Mouse (Mus musculus) heart, postnatal 4 days (tissue): ENCODE results near the gene Pik3ip1. TPM values are rescaled to one million over a fixed set of nuclear protein-coding genes. Genes with fewer than 3 reads are reported as not detected.

Source experiments
- DNase-seq: peaks from one replicate; pipeline ENCODE4 v3.0.0; 2021
- total RNA-seq, 2 experiments: library from RNA; stranded (reverse); gene quantifications; 2 replicates each; pipeline ENCODE4 v1.2.3; 2021

Gene Pik3ip1
- total RNA-seq, 2 experiments from 2014 or later = 11.7 to 12.0 TPM

GRCm38 (mm10) chr11:3379427-3379826 lies 49.2 kb downstream of the Pik3ip1 start:
- no peak for DNase-seq

- DNase-seq = no peak
Observed at GRCm38 (mm10) chr11:3381148-3381814, 51.1 kb downstream of the Pik3ip1 start.

DNA sequence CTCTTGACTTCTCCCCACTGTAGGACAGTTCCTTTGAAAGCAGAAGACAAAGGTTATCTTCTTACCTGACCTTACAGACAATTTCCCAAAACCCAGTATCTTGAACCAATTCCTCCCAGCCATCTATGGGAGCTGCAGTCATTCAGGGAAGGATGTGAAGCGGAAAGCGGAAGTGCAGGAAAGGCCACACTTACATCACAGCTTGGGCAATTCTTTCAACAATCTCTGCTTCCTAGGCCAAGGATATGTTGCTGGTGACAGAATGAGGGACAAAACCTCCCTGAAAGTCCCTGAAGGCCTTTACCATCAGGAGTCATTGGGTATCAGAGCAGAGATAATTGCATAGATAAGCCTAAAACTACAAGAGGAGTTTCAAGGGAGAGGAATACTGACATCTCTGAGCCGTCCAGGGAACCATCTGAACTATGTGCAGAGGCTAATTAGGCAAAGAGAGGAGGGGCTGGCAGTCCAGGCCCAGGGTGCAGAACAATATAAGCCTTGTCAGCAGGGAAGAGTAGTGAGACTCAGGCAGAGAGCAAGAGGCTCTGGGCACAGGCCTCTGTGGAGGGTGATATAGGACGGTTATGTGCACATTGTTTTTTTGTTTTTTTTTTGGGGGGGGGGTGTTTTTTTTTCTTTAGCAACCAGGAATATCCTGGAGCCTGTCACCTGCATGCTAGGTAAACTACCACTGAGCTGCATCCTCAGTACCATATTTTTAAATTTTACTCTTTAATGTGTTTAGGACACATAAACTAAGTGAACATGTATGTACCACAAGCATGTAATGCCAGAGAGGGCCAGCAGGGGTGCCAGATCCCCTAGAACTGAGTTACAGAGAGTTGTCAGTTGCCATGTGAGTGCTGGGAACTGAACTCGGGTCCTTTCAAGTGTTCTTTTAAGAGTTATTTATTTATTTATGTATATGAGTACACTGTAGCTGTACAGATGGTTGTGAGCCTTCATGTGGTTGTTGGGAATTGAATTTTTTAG lies 52.7 kb downstream of the Pik3ip1 start:
- peak; percentile 18 for DNase-seq

- DNase-seq = peak; percentile 92
Observed at GRCm38 (mm10) chr11:3386941-3387368, 56.8 kb downstream of the Pik3ip1 start.

- no peak for DNase-seq
Observed at GRCm38 (mm10) chr11:3387482-3388196, 57.4 kb downstream of the Pik3ip1 start.

DNA sequence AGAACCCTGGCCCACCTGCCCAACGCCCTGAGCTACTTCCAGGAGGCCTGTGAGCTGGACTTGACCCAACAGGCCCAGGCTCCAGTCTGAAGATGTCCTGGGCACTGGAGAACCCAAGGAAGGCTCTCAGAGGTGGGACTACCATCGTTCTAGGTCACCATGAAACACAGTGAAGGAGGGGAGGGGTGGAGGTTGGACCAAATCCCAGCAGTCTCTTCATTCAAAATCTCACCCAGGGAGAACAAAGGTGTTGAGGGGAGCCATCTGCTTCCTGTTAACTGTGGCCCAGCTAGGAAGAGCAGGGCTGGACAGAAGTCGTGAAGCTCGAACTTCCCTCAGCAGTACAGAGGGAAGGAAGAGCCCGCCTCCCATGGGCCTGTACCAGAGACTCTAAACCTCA lies 59.8 kb downstream of the Pik3ip1 start:
- DNase-seq = no peak

GRCm38 (mm10) chr11:3390789-3391188 lies 60.6 kb downstream of the Pik3ip1 start:
- no peak for DNase-seq

DNA sequence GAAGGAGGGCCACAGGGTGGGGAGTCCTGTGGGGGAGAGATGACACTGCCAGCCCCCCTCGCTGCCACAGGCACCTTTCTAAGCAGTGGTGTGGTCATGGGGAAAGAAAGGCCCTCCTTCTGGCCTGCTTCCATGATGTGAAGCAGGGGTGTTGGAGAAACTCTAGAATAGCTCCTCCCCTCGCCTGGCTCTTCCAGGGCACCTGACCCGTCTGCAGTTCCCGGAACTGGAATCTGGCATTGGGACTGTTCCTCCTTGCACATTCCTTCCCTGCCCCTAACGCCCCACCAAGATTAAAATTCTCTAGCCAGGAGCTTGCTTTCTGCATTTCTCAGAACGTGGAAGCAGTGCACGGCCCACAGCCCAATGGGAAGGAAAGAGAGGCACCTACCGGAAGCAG lies 62.3 kb downstream of the Pik3ip1 start:
- DNase-seq = peak; percentile 9

Other genes with a start within 250 kb of the Pik3ip1 start
- gene Sfi1, start 136.9 kb upstream of the Pik3ip1 start, total RNA-seq = 10 to 100 TPM; 25.2 TPM
- 10 to 100 TPM; 62.0 to 64.2 TPM for gene Eif4enif1, start 128.0 kb upstream of the Pik3ip1 start, total RNA-seq
- 10 to 100 TPM; 77.9 to 84.2 TPM for gene Drg1, start 64.0 kb upstream of the Pik3ip1 start, total RNA-seq
- 10 to 100 TPM; 38.5 to 41.6 TPM for gene Patz1, start 41.5 kb upstream of the Pik3ip1 start, total RNA-seq
- 10 to 100 TPM; 31.8 to 34.4 TPM for gene Limk2, start 78.8 kb downstream of the Pik3ip1 start, total RNA-seq
- 10 to 100 TPM; 26.7 to 28.9 TPM for gene Rnf185, start 122.0 kb downstream of the Pik3ip1 start, total RNA-seq
- gene Pla2g3, start 157.9 kb downstream of the Pik3ip1 start, total RNA-seq = under 1 TPM; 0.11 to 0.24 TPM
- 10 to 100 TPM; 17.2 to 21.1 TPM for gene Inpp5j, start 174.4 kb downstream of the Pik3ip1 start, total RNA-seq
- 10 to 100 TPM; 55.7 to 59.2 TPM for gene Selenom, start 184.3 kb downstream of the Pik3ip1 start, total RNA-seq
- 100 to 1,000 TPM; 188 to 190 TPM for gene Smtn, start 210.2 kb downstream of the Pik3ip1 start, total RNA-seq